Mouse (Mus musculus): Measurements from ENCODE around the gene Stk33.

DNA sequence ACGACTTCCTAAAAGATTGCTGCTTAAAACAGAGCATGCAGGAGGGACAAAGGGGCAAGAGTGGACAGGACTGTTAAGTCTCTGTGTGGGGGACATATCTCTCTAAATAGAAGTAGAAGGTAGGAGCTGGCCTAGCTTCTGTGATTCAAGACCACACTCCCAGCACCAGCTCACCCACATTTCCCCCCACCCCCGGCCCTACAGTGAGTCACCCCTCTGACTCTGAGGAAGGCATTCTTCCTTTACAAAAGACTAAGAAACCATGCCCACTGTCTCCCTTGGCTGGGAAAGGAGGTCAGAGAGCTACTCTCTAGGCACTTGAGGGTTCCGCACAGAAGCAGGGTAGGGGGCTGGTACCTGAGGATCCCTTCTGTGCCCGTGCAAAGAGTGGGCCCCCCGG lies 45.3 kb upstream of the Stk33 start:
- TF ChIP-seq ZNF384 (IDR thresholded peaks at IDR 0.05; ENCODE audit: low read depth, low read length) (no peak), CHD2 (IDR thresholded peaks at IDR 0.05; ENCODE audit: low read depth, low read length) (no peak)
